Mouse (Mus musculus) T-cell, adult 66 days (primary cell): ENCODE measurements around the gene Vps26b. TPM values are rescaled to one million over a fixed set of nuclear protein-coding genes. Genes with fewer than 3 reads are reported as not detected.

Experiments
- total RNA-seq, 2 experiments: library from RNA; stranded (reverse); gene quantifications; 3 replicates in 1 of 2; 4 replicates in 1 of 2; pipeline ENCODE4 v1.2.4; 2023

Vps26b gene
- total RNA-seq = 10 to 100 TPM; 58.2 to 61.2 TPM

GRCm38 (mm10) chr9:27029828-27030762, at the start of gene Vps26b, which contains the start of gene Ncapd3:
Vps26b (minus strand) TSS chr9:27030065.
Ncapd3 (plus strand) TSS chr9:27030175.

GRCm38 (mm10) chr9:26999461-27000395, 30.1 kb downstream of the Vps26b start, which contains the start of the genes Acad8 and Thyn1:
Acad8 (minus strand) TSS chr9:26999566.
Thyn1 (plus strand) TSS chr9:26999710.

Other genes with a start within 250 kb of the Vps26b start
- not detected for gene Glb1l2, start 223.6 kb downstream of the Vps26b start, total RNA-seq
- not detected for gene Glb1l3, start 169.2 kb downstream of the Vps26b start, total RNA-seq
- not detected for gene Gm1110, start 107.0 kb downstream of the Vps26b start, total RNA-seq
- gene Acad8, start 30.5 kb downstream of the Vps26b start, total RNA-seq = 10 to 100 TPM; 35.4 to 38.0 TPM
- 10 to 100 TPM; 23.1 to 31.2 TPM for gene Thyn1, start 30.4 kb downstream of the Vps26b start, total RNA-seq
- 10 to 100 TPM; 57.4 to 60.5 TPM for gene Ncapd3, start 110 bp upstream of the Vps26b start, total RNA-seq
- gene Jam3, start 125.4 kb upstream of the Vps26b start, total RNA-seq = not detected